Mouse (Mus musculus) bone marrow macrophage, adult 2 months (primary cell): Measurements from ENCODE around the gene Pcdh7.

Experiments
- CTCF ChIP-seq: IDR thresholded peaks from 2 replicates; pipeline ENCODE4 v1.5.1; 2012; ENCODE audit warnings: low read depth, mild to moderate bottlenecking, low read length, moderate library complexity
- POLR2A ChIP-seq: IDR thresholded peaks from 2 replicates; pipeline ENCODE4 v1.6.1; 2012; ENCODE audit warnings: mild to moderate bottlenecking, low read depth, low read length, borderline replicate concordance

DNA sequence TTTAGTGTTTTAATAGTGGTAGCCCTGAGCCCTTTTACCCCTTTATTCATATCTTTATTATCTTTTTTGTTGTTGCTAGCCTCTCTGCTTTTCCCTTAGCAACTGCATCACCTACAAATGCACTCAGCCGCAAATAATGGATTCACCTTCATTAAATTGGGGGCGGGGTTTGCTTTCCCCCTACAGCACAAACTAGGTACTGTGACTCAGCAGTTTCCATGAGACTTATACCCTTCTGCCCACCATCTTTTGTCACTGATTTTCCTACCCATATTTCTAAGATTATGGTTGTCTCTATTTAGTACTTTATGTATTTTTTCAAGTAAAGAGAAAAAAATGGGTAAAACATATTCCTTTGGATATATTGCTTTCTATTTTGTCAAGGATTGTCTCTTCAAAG is 56.7 kb downstream of the Pcdh7 start:
- TF ChIP-seq CTCF, result no peak
- no peak for TF ChIP-seq POLR2A
